Mouse (Mus musculus): ENCODE results near the gene Gsdma3. TPM values are rescaled to one million over a fixed set of nuclear protein-coding genes. Genes with fewer than 3 reads are reported as not detected.

The Gsdma3 gene
- not detected for polyA plus RNA-seq (2012; fragmentation: generic; extraction: Trizol)

DNA sequence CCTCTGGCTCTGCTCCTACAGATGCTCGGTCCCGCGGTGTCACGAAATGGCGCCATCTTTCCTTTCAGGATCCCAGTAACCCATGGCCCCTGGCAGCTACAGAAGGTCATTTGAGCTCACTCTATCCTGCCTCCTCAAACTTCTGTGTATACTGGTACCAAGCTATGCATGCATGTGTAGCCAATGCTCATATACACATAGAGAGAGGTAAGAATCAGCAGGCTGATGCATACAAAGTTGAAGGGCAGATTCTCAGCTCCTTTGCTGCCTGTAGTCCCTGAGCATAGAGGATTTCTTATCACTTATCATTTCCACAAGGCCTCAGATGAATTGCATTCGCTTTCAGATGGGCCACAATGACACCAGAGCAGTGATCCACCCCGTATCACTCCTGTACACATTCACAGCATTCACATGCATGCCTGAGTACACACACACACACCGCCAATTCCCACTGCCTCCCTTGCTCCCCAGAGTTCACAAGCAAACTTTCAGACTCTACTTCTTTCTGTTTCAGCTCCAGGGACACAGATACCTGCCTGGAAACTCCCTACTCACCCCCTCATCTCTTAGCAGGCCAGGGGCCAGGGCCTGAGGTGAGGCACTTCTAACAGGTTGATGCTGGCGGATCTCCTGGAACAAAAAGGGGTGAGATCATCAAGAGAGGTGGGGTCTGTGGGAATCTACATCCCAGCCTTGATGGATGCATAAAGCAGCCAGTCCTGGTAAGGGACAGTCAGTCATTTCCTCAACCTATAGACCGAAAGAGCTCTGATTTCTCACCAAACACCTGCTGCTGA is at the start of gene Gsdma3, which contains the start of gene Gm12355:
Gene Gsdma3 (plus strand): TSS at position 750 of the 800 bp plus-strand sequence.
Gene Gm12355 (minus strand): TSS at position 51 of the 800 bp plus-strand sequence.
- H3K4me2 ChIP-seq (ENCODE audit: low read depth) = no peak within 1 kb of the TSS
- no peaks in the 10 kb centered on the region for H3K79me2 ChIP-seq (ENCODE audit: control insufficient read depth, insufficient read depth)
- H3K27me3 ChIP-seq (ENCODE audit: control insufficient read depth, insufficient read depth, insufficient read length) = peaks cover 49% of the 10 kb centered on the region
- TF ChIP-seq E2F4 (IDR thresholded peaks at IDR 0.05; ENCODE audit: insufficient read depth) (no peak), CEBPB (IDR thresholded peaks at IDR 0.05; ENCODE audit: insufficient read depth, poor library complexity, severe bottlenecking) (no peak), REST (IDR thresholded peaks at IDR 0.05; ENCODE audit: insufficient read depth, insufficient read length) (no peak), MYOD1 (IDR thresholded peaks at IDR 0.05; ENCODE audit: control insufficient read depth in 1 of 3, insufficient read length in 2 of 3, low read depth in 2 of 3) (no peak), POLR2A (IDR thresholded peaks at IDR 0.05; ENCODE audit: insufficient read length, low read depth) (no peak), MYOG (IDR thresholded peaks at IDR 0.05; ENCODE audit: control insufficient read depth in 1 of 3, insufficient read depth in 1 of 3, insufficient read length in 2 of 3, low read depth in 2 of 3) (no peak), TCF12 (IDR thresholded peaks at IDR 0.05; ENCODE audit: insufficient read depth, poor library complexity, severe bottlenecking) (no peak), SRF (IDR thresholded peaks at IDR 0.05; ENCODE audit: control insufficient read depth, insufficient read length, low read depth) (no peak), USF1 (IDR thresholded peaks at IDR 0.05; ENCODE audit: low read depth) (no peak), TCF3 (IDR thresholded peaks at IDR 0.05; ENCODE audit: insufficient read length, low read depth) (no peak), MAX (IDR thresholded peaks at IDR 0.05; ENCODE audit: low read depth) (no peak), POLR2AphosphoS2 (IDR thresholded peaks at IDR 0.05; ENCODE audit: insufficient read length, low read depth) (no peak)
- no peaks in the 10 kb centered on the region for H3K36me3 ChIP-seq (ENCODE audit: control insufficient read depth, insufficient read depth)
- H3ac ChIP-seq (ENCODE audit: control insufficient read depth, insufficient read length) = no peak within 1 kb of the TSS
- no peak within 1 kb of the TSS for H3K4me3 ChIP-seq

DNA sequence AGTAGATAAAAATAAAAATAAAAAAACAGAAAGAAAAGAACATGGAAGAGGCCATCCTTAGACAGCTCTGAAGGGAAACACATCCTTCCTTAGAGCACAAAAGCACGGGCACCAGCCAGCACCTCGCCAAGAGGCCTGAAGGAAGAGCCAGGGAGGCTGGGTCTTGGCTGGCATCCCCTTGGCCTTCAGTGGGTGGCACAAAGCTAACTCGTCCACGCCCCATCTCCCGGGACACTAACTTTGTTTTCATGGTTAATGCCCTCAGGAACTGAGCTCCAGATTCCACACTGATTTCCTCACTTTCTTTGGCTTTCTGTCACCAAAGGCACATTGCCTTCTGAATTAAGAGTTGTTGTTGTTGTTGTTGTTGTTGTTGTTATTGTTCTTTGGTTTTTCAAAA is 48.4 kb upstream of the Gsdma3 start:
- Histone ChIP-seq H3ac (ENCODE audit: control insufficient read depth, insufficient read length) (no peak overlapping the region), H3K4me3 (no peak overlapping the region), H3K79me2 (ENCODE audit: control insufficient read depth, insufficient read depth) (no peaks in the 10 kb centered on the region), H3K27me3 (ENCODE audit: control insufficient read depth, insufficient read depth, insufficient read length) (peaks cover 10% of the 10 kb centered on the region), H3K4me2 (ENCODE audit: low read depth) (no peak overlapping the region), H3K36me3 (ENCODE audit: control insufficient read depth, insufficient read depth) (peaks cover under 1% of the 10 kb centered on the region)
- no peak for TF ChIP-seq USF1 (IDR thresholded peaks at IDR 0.05; ENCODE audit: low read depth)
- TF ChIP-seq MYOG (IDR thresholded peaks at IDR 0.05; ENCODE audit: control insufficient read depth in 1 of 3, insufficient read depth in 1 of 3, insufficient read length in 2 of 3, low read depth in 2 of 3) = no peak
- no peak for TF ChIP-seq E2F4 (IDR thresholded peaks at IDR 0.05; ENCODE audit: insufficient read depth)
- no peak for TF ChIP-seq SRF (IDR thresholded peaks at IDR 0.05; ENCODE audit: control insufficient read depth, insufficient read length, low read depth)
- TF ChIP-seq CEBPB (IDR thresholded peaks at IDR 0.05; ENCODE audit: insufficient read depth, poor library complexity, severe bottlenecking) = no peak
- no peak for TF ChIP-seq POLR2A (IDR thresholded peaks at IDR 0.05; ENCODE audit: insufficient read length, low read depth)
- no peak for TF ChIP-seq TCF3 (IDR thresholded peaks at IDR 0.05; ENCODE audit: insufficient read length, low read depth)
- no peak for TF ChIP-seq MAX (IDR thresholded peaks at IDR 0.05; ENCODE audit: low read depth)
- no peak for TF ChIP-seq TCF12 (IDR thresholded peaks at IDR 0.05; ENCODE audit: insufficient read depth, poor library complexity, severe bottlenecking)
- no peak for TF ChIP-seq REST (IDR thresholded peaks at IDR 0.05; ENCODE audit: insufficient read depth, insufficient read length)
- TF ChIP-seq MYOD1 (IDR thresholded peaks at IDR 0.05; ENCODE audit: control insufficient read depth in 1 of 3, insufficient read length in 2 of 3, low read depth in 2 of 3) = no peak

DNA sequence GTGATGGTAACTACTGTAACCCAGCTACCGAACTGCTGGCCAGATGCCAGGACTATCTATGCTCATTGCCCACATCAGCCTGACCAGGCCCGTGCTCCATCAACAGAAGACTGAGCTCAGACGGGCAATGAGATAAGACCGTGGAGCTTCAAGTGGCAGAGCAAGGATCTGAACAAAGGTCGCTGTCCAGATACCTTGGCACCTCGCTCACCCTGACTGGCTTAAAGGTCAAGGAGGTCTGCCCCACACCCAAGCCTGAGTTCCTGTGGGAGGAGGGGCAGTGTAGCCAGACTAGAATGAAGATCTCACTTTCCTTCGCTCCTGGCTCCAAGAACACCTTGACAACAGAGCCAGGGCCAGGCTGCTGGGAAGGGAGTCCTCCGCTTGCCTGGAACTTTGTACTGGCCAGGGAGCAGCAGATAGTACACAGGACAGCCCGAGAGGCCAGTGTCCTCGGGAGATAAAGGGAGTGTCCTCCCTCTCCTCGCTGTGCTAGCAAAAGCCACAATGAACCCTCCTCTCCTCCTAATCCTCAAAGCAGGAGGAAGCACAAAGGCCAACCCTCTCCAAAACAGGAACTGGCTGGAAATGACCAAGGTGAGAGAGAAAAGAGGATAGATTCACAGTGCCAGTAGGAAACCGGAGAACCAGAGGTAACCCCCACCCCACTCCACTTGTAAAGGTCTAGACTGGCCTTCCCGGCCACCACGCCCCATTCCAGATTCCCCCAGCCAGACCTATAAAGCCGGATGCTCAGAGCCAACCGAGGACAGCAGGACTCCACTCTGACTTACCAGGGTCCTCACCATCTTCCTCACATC is 45.6 kb upstream of the Gsdma3 start:
- H3K4me3 ChIP-seq = no peak overlapping the region
- H3ac ChIP-seq (ENCODE audit: control insufficient read depth, insufficient read length) = no peak overlapping the region
- H3K79me2 ChIP-seq (ENCODE audit: control insufficient read depth, insufficient read depth) = peaks cover 8% of the 10 kb centered on the region
- no peaks in the 10 kb centered on the region for H3K27me3 ChIP-seq (ENCODE audit: control insufficient read depth, insufficient read depth, insufficient read length)
- TF ChIP-seq MYOD1 (IDR thresholded peaks at IDR 0.05; ENCODE audit: control insufficient read depth in 1 of 3, insufficient read length in 2 of 3, low read depth in 2 of 3) (no peak), POLR2A (IDR thresholded peaks at IDR 0.05; ENCODE audit: insufficient read length, low read depth) (no peak), E2F4 (IDR thresholded peaks at IDR 0.05; ENCODE audit: insufficient read depth) (no peak), SRF (IDR thresholded peaks at IDR 0.05; ENCODE audit: control insufficient read depth, insufficient read length, low read depth) (no peak), REST (IDR thresholded peaks at IDR 0.05; ENCODE audit: insufficient read depth, insufficient read length) (no peak), TCF12 (IDR thresholded peaks at IDR 0.05; ENCODE audit: insufficient read depth, poor library complexity, severe bottlenecking) (no peak), TCF3 (IDR thresholded peaks at IDR 0.05; ENCODE audit: insufficient read length, low read depth) (no peak), MYOG (IDR thresholded peaks at IDR 0.05; ENCODE audit: control insufficient read depth in 1 of 3, insufficient read depth in 1 of 3, insufficient read length in 2 of 3, low read depth in 2 of 3) (no peak), USF1 (IDR thresholded peaks at IDR 0.05; ENCODE audit: low read depth) (no peak), CEBPB (IDR thresholded peaks at IDR 0.05; ENCODE audit: insufficient read depth, poor library complexity, severe bottlenecking) (no peak), MAX (IDR thresholded peaks at IDR 0.05; ENCODE audit: low read depth) (no peak), POLR2AphosphoS2 (IDR thresholded peaks at IDR 0.05; ENCODE audit: insufficient read length, low read depth) (no peak)
- H3K36me3 ChIP-seq (ENCODE audit: control insufficient read depth, insufficient read depth) = peaks cover 7% of the 10 kb centered on the region
- H3K4me2 ChIP-seq (ENCODE audit: low read depth) = no peak overlapping the region

All from myocyte (in vitro differentiated cells).